Mouse (Mus musculus) c-Kit-positive CD71-positive TER-119-positive erythroid progenitor cells, embryonic 14.5 days (primary cell): ENCODE measurements around the gene Rap2a.

Experiments used
- DNase-seq: peaks from one replicate; pipeline ENCODE4 v3.0.0-alpha.2; 2013; ENCODE audit warnings: low spot score

The Rap2a gene

DNA sequence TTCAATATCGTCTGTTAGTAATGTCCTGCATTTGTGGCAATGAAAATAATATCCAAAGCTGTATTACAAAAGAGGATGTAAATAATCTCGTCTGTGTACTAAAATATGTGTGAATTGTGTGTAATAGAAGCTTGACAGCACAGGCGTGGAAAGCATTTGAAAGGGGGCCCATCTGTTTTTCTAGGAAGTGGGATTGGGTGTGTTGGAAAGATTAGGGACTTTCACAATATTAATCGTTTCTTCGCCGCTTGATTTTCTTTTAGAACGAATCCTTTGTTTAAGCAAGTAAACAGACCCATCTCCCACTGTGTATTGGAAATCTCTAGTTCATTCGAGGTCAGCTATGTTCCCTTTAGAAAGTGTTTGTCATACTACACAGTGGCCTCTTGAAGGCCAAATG lies 64.2 kb downstream of the Rap2a start:
- no peak for DNase-seq

DNA sequence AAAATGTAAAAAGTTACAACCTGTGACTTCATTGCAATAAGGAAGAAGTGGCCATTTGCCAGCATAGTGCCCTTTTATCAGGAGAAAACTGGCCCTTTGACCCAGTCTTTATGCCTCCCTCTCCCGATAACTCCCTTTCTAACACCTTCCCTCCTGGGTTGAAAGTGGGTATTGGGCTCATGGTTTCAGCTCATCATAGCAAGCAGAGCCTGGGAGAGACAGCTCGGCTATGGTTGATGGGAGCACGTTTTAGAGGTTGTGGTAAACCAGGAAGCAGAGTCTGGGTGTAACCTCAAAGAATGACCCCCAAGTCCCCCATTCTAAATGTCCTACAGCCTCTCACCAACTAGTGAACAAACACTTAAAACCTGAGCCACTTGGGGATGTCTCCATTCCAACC lies 64.7 kb downstream of the Rap2a start:
- DNase-seq, result no peak

DNA sequence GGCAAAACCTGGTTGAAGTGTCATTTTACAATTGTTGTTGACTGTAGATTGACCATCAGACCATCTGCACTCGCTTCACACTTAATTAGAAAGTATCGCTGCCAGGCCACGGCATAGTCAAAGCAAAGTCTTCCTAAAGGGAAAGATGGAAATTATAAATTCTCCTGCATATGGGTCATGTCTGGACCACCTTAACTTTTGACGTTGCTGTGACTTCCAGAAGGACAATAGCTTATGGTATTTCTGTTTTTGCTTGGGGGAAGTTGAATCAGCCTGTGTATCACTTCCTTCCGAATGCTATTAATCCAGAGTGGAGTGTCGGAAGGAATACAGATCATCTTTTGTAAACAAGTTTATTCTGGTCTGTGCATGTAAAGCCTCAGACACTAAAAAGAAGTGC lies 65.6 kb downstream of the Rap2a start:
- no peak for DNase-seq

DNA sequence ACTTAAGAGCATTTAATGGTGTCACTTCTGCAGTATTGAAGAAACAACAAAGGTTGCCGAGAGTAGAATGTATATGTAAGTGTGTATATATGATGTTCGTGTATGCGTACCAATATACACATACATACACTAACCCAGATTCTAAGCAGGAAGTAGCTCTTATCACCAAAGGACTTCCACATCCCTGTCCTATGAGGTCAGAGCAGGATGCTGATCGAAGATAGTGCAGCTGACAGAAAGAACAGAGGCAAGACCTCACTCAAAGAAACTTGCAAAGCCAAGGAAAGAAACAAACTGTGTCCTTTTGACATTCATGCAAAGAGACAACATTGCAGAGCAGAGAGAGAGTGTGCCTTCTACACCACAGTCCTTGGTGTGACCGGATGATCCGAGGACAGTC lies 66.3 kb downstream of the Rap2a start:
- DNase-seq, result no peak

DNA sequence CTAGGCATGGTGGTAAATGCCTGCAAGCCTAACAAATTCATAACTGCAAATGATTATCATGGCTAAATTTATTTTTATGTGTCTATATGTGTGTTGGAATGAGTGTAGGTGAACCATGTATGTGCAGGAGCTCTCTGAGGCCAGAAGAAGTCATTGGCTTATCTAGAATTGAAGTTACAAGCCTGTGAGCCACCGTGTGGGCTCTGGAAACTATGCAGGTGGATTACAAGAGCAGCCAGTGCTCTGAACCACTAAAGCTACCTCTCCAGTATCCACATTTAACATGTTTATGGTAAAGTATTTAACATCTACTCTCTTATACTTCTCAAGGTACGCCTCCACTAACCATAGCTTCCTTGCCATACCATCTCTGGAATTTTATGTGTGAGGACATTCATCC lies 66.7 kb downstream of the Rap2a start:
- no peak for DNase-seq
